Mouse (Mus musculus) liver, adult 2 months (tissue): ENCODE data around the gene Nedd8. TPM values are rescaled to one million over a fixed set of nuclear protein-coding genes. Genes with fewer than 3 reads are reported as not detected.

Source experiments
- DNase-seq: peaks from one replicate; pipeline ENCODE4 v3.0.0-alpha.2; 2011; ENCODE audit warnings: low read depth, low spot score; ENCODE audit errors: extremely low read depth
- H3K27ac ChIP-seq: fragments of 200-500 bp; replicated peaks from 2 replicates; pipeline ENCODE4 v1.5.1; 2012; ENCODE audit warnings: low read depth, mild to moderate bottlenecking, control low read depth, inconsistent platforms, low read length; ENCODE audit not compliant: insufficient read depth
- H3K27me3 ChIP-seq: fragments of 200-500 bp; 2 replicates; pipeline ENCODE4 v1.6.1; 2012; ENCODE audit warnings: mild to moderate bottlenecking, moderate library complexity, low read length, inconsistent platforms; ENCODE audit not compliant: control insufficient read depth, insufficient read depth
- H3K36me3 ChIP-seq: fragments of 200-500 bp; 2 replicates; pipeline ENCODE4 v1.6.1; 2012; ENCODE audit warnings: low read length, inconsistent platforms; ENCODE audit not compliant: control insufficient read depth, insufficient read depth
- H3K4me1 ChIP-seq: fragments of 200-500 bp; 2 replicates; pipeline ENCODE4 v1.6.1; 2011; ENCODE audit warnings: low read length; ENCODE audit not compliant: control insufficient read depth, insufficient read depth
- H3K4me3 ChIP-seq: fragments of 200-500 bp; 2 replicates; pipeline ENCODE4 v1.5.1; 2011; ENCODE audit warnings: low read depth, mild to moderate bottlenecking, control low read depth, low read length, moderate library complexity; ENCODE audit not compliant: insufficient read depth
- H3K79me2 ChIP-seq: fragments of 200-500 bp; 2 replicates; pipeline ENCODE4 v1.6.1; 2012; ENCODE audit warnings: inconsistent platforms, mild to moderate bottlenecking, low read length, moderate library complexity; ENCODE audit not compliant: control insufficient read depth, insufficient read depth
- H3K9ac ChIP-seq: fragments of 200-500 bp; 2 replicates; pipeline ENCODE4 v1.6.1; 2012; ENCODE audit warnings: low read depth, mild to moderate bottlenecking, control low read depth, inconsistent platforms, low read length
- CTCF ChIP-seq: fragments of 200-500 bp; IDR thresholded peaks from 2 replicates; pipeline ENCODE4 v1.5.1; 2011; ENCODE audit warnings: low read depth, low read length, control low read depth
- POLR2A ChIP-seq: fragments of 200-500 bp; IDR thresholded peaks from 2 replicates; pipeline ENCODE4 v1.6.1; 2011; ENCODE audit warnings: low read length, control low read depth; ENCODE audit not compliant: insufficient read depth; ENCODE audit errors: extremely low read depth
- WGBS: fragments of 180-500 bp; shearing (Covaris S2); methylation state at CpG from one replicate; pipeline ENCODE4 v1.1.7; 2018; 5-methylcytosine and 5-hydroxymethylcytosine counted together
- polyA plus RNA-seq: library from polyadenylated mRNA; depleted of rRNA; stranded (reverse); fragments of >200 nt; gene quantifications from 2 replicates; pipeline ENCODE4 v1.2.3, GENCODE M21; 2012
- total RNA-seq: library from RNA; depleted of rRNA; stranded (reverse); fragments of >200 nt; gene quantifications from 2 replicates; pipeline ENCODE4 v1.2.3, GENCODE M21; 2014

The Nedd8 gene
- total and polyA plus RNA-seq, 2 experiments, result 99.4 to 209 TPM

DNA sequence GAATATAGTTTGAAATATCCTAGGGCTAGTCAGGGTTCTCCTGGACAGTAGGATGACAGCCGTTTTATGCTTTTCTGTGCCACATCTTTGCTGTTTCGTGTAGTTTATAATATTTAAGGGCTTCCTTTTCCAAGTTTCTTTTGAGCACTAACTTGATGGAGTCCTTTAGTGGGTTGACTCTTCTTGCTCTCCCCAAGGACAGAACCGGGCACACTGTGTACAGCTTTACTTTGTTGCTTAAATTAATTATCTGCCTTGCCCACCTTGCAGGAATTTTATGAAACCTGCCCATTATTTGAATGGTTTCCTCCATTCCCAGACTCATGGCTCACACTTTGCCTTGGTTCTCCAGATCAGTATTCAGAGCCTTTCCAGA is 10.2 kb upstream of the Nedd8 start:
- H3K4me3 ChIP-seq, result peak overlapping the region; percentile 77

DNA sequence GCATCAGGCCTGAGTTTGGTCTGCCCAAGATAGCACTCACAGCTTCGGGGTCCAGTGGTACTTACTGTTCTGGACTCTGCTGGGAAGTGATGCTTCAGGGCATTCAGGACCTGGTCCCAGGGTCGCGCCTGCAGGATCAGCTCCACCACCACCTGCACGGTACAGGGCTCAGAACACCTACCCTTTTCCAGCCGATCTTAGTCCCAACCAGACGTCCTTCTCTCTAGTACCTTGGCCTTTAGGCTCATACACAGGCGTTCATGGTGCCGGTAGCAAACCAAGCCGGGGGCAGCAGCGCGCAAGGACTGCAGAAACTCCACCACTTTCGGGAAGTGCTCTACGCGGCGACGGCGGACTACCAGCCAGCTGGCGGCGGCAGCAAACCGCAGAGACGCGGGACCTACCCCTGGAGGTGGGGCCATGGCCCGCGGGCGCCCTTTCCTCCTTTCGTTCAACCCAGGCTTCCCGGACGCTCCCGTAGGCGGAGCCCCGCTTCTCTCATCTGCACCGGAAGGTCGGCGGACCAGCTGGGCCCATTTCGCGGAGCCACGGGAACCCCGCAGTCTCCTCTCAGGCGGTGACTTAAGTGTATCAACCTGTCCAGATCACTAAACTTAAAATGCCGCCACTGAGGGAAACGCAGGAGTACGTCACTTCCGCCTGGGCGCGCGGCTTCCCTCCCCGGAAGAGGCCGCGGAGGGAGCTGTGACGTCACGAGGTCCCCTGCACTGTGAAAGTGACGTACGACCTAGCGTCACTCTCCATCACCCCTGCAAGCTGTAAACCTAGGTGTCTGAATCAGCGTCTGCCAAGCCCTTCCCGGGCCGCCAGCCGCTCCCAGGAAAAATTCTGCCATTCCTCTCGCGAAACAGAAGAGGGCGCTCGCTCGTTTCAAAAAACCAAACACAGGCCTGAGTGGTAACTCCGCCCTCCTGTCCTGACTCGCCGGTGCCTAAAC is 9.5 kb upstream of the Nedd8 start, which contains the start of gene Tinf2:
Tinf2 (minus strand) TSS at position 661 of the 958 bp plus-strand sequence.
- Histone ChIP-seq H3K79me2 (no peaks in the 10 kb centered on the region), H3K4me3 (peak within 1 kb of the TSS; percentile 77), H3K27ac (peak within 1 kb of the TSS; percentile 47), H3K9ac (peak within 1 kb of the TSS; percentile 70), H3K27me3 (no peaks in the 10 kb centered on the region), H3K36me3 (peaks cover 27% of the 10 kb centered on the region), H3K4me1 (peaks cover 6% of the 10 kb centered on the region)
- WGBS, result under 1% methylated on average over 66 of the region's 66 CpGs
- TF ChIP-seq CTCF (peak; percentile 78), POLR2A (no peak)
- peak; percentile 90 for DNase-seq

More for the DNA sequence above, 10.2 kb upstream of the Nedd8 start:
- TF ChIP-seq POLR2A, result no peak
- TF ChIP-seq CTCF, result no peak
- H3K9ac ChIP-seq, result no peak overlapping the region
- H3K27ac ChIP-seq, result no peak overlapping the region
- no peaks in the 10 kb centered on the region for H3K27me3 ChIP-seq
- DNase-seq, result no peak
- 13% methylated on average over 3 of the region's 3 CpGs for WGBS
- H3K79me2 ChIP-seq, result no peaks in the 10 kb centered on the region
- peaks cover 23% of the 10 kb centered on the region for H3K36me3 ChIP-seq
- H3K4me1 ChIP-seq, result peaks cover 6% of the 10 kb centered on the region

- Histone ChIP-seq H3K4me1 (peaks cover 9% of the 10 kb centered on the region), H3K27me3 (no peaks in the 10 kb centered on the region), H3K9ac (no peak overlapping the region), H3K36me3 (peaks cover 38% of the 10 kb centered on the region), H3K79me2 (no peaks in the 10 kb centered on the region), H3K4me3 (no peak overlapping the region), H3K27ac (no peak overlapping the region)
- 84% methylated on average over 4 of the region's 4 CpGs for WGBS
- DNase-seq, result peak; percentile 26
- TF ChIP-seq CTCF, result no peak
- no peak for TF ChIP-seq POLR2A
Measured at GRCm38 (mm10) chr14:55677615-55678014, 5.7 kb upstream of the Nedd8 start.

- Histone ChIP-seq H3K79me2 (peaks cover 14% of the 10 kb centered on the region; the same call in 1 of the 2 replicates), H3K36me3 (peaks cover 17% of the 10 kb centered on the region), H3K27ac (no peak overlapping the region), H3K27me3 (no peaks in the 10 kb centered on the region), H3K4me1 (peaks cover 5% of the 10 kb centered on the region), H3K4me3 (peak overlapping the region; percentile 53; the same call in 1 of the 2 replicates), H3K9ac (no peak overlapping the region)
- TF ChIP-seq CTCF (no peak), POLR2A (no peak)
- WGBS, result 79% methylated on average over 7 of the region's 7 CpGs
- no peak for DNase-seq
Measured at GRCm38 (mm10) chr14:55672741-55673060, 777 bp upstream of the Nedd8 start.

DNA sequence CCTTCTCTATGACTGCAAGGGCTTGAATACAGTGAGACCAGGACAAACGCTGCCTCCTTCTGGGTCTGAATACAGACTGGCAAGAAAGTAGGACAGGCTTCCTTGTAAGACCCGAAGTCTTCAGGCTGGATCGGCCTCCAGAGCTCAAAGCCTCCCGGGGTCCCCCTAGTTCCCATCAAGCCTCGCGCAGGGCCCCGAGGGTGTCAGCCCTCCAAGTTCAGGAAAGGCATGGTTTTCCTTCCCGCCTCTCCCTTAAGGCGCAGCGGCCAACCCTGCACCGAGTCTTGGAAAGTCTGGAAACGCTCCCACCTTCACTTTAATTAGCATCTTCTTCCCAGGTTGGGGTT is 465 bp downstream of the Nedd8 start:
- DNase-seq, result no peak
- no peak for TF ChIP-seq CTCF
- no peak for TF ChIP-seq POLR2A
- 0% methylated on average over 12 of the region's 12 CpGs for WGBS
- Histone ChIP-seq H3K27me3 (no peaks in the 10 kb centered on the region), H3K4me3 (peak overlapping the region; percentile 78), H3K9ac (peak overlapping the region; percentile 89), H3K4me1 (peaks cover 5% of the 10 kb centered on the region), H3K27ac (peak overlapping the region; percentile 94), H3K36me3 (peaks cover 14% of the 10 kb centered on the region; the same call in 1 of the 2 replicates), H3K79me2 (peaks cover 14% of the 10 kb centered on the region; the same call in 1 of the 2 replicates)
